Mouse (Mus musculus) MEL (cell line): ENCODE measurements around the gene Pyroxd2. TPM values are rescaled to one million over a fixed set of nuclear protein-coding genes. Genes with fewer than 3 reads are reported as not detected.

Source experiments
- DNase-seq: peaks from one replicate; pipeline ENCODE4 v3.0.0; 2011; ENCODE audit warnings: low read depth, low spot score
- H3K27ac ChIP-seq: 2 replicates; pipeline ENCODE4 v1.5.1; 2012; ENCODE audit warnings: low read depth, mild to moderate bottlenecking, control low read depth, low read length, moderate library complexity; ENCODE audit not compliant: control insufficient read depth
- H3K27me3 ChIP-seq, 2 experiments: fragments of 150-350 bp in 1 of 2; sonication (generic) in 1 of 2; 2 replicates each; pipeline ENCODE4 v1.6.1; 2012; ENCODE audit warnings: low read length in 2 of 2, mild to moderate bottlenecking in 2 of 2, improper control_type of control experiment in 1 of 2, moderate library complexity in 1 of 2; ENCODE audit not compliant: insufficient read depth in 2 of 2, control insufficient read depth in 1 of 2
- H3K36me3 ChIP-seq, 2 experiments: 2 replicates each; pipeline ENCODE4 v1.6.1; 2012 to 2014; ENCODE audit warnings: low read length in 2 of 2, improper control_type of control experiment in 1 of 2, inconsistent platforms in 1 of 2, mild to moderate bottlenecking in 1 of 2; ENCODE audit not compliant: insufficient read depth in 2 of 2, control insufficient read depth in 1 of 2
- H3K4me1 ChIP-seq, 2 experiments: fragments of 150-350 bp in 1 of 2; sonication (generic) in 1 of 2; 2 replicates each; pipeline ENCODE4 v1.6.1; 2012; ENCODE audit warnings: low read length in 2 of 2, improper control_type of control experiment in 1 of 2, mild to moderate bottlenecking in 1 of 2; ENCODE audit not compliant: insufficient read depth in 2 of 2, control insufficient read depth in 1 of 2
- H3K4me3 ChIP-seq, 2 experiments: fragments of 150-350 bp in 1 of 2; sonication (generic) in 1 of 2; 2 replicates each; pipeline ENCODE4 v1.5.1; 2012; ENCODE audit warnings: low read depth in 2 of 2, low read length in 2 of 2, mild to moderate bottlenecking in 2 of 2, moderate library complexity in 2 of 2, control low read depth in 1 of 2, improper control_type of control experiment in 1 of 2; ENCODE audit not compliant: control insufficient read depth in 1 of 2, insufficient read depth in 1 of 2
- H3K79me2 ChIP-seq: 2 replicates; pipeline ENCODE4 v1.6.1; 2012; ENCODE audit warnings: mild to moderate bottlenecking, low read length, moderate library complexity; ENCODE audit not compliant: control insufficient read depth, poor library complexity, insufficient read depth
- H3K9ac ChIP-seq: 2 replicates; pipeline ENCODE4 v1.6.1; 2012; ENCODE audit warnings: low read depth, mild to moderate bottlenecking, control low read depth, low read length, moderate library complexity; ENCODE audit not compliant: control insufficient read depth, poor library complexity, severe bottlenecking
- H3K9me3 ChIP-seq: fragments of 150-350 bp; sonication (generic); replicated peaks from 2 replicates; pipeline ENCODE4 v1.6.1; 2012; ENCODE audit warnings: mild to moderate bottlenecking, low read length, improper control_type of control experiment, moderate library complexity; ENCODE audit not compliant: insufficient read depth
- BHLHE40 ChIP-seq: IDR thresholded peaks from 2 replicates; pipeline ENCODE4 v1.6.1; 2012; ENCODE audit warnings: low read depth, mild to moderate bottlenecking, inconsistent platforms, low read length, improper control_type of control experiment, borderline replicate concordance
- CHD1 ChIP-seq: IDR thresholded peaks from 2 replicates; pipeline ENCODE4 v1.6.1; 2012; ENCODE audit warnings: low read depth, mild to moderate bottlenecking, inconsistent platforms, low read length, improper control_type of control experiment
- E2F4 ChIP-seq: IDR thresholded peaks from 2 replicates; pipeline ENCODE4 v1.6.1; 2011; ENCODE audit warnings: low read depth, low read length, improper control_type of control experiment, borderline replicate concordance
- ELF1 ChIP-seq: IDR thresholded peaks from 2 replicates; pipeline ENCODE4 v1.6.1; 2014; ENCODE audit warnings: low read depth, mild to moderate bottlenecking, inconsistent platforms, low read length, improper control_type of control experiment, moderate library complexity
- EP300 ChIP-seq, 2 experiments: IDR thresholded peaks; 2 replicates each; pipeline ENCODE4 v1.6.1; 2011; ENCODE audit warnings: improper control_type of control experiment in 2 of 2, low read length in 2 of 2, low read depth in 1 of 2, mild to moderate bottlenecking in 1 of 2
- ETS1 ChIP-seq: IDR thresholded peaks from 2 replicates; pipeline ENCODE4 v1.6.1; 2012; ENCODE audit warnings: low read depth, mild to moderate bottlenecking, inconsistent platforms, low read length, improper control_type of control experiment, moderate library complexity
- GABPA ChIP-seq: IDR thresholded peaks from 2 replicates; pipeline ENCODE4 v1.6.1; 2012; ENCODE audit warnings: low read depth, mild to moderate bottlenecking, inconsistent platforms, low read length, improper control_type of control experiment, moderate library complexity
- GATA1 ChIP-seq: IDR thresholded peaks from 2 replicates; pipeline ENCODE4 v1.6.1; 2011; ENCODE audit warnings: low read depth, low read length, improper control_type of control experiment
- HCFC1 ChIP-seq: IDR thresholded peaks from 2 replicates; pipeline ENCODE4 v1.6.1; 2012; ENCODE audit warnings: low read depth, mild to moderate bottlenecking, inconsistent platforms, low read length, improper control_type of control experiment, moderate library complexity
- JUND ChIP-seq: IDR thresholded peaks from 2 replicates; pipeline ENCODE4 v1.6.1; 2011; ENCODE audit warnings: low read depth, mild to moderate bottlenecking, improper control_type of control experiment, low read length
- KAT2A ChIP-seq: conservative IDR thresholded peaks from 2 replicates; pipeline ENCODE4 v1.6.1; 2012; ENCODE audit warnings: low read depth, low read length, improper control_type of control experiment, inconsistent platforms
- MAFK ChIP-seq: IDR thresholded peaks from 2 replicates; pipeline ENCODE4 v1.6.1; 2011; ENCODE audit warnings: low read depth, mild to moderate bottlenecking, low read length, improper control_type of control experiment, borderline replicate concordance
- MAX ChIP-seq: IDR thresholded peaks from 2 replicates; pipeline ENCODE4 v1.6.1; 2011; ENCODE audit warnings: low read length, improper control_type of control experiment
- MEF2A ChIP-seq: IDR thresholded peaks from 2 replicates; pipeline ENCODE4 v1.6.1; 2014; ENCODE audit warnings: low read depth, mild to moderate bottlenecking, inconsistent platforms, low read length, improper control_type of control experiment; ENCODE audit not compliant: poor library complexity, insufficient replicate concordance, severe bottlenecking; ENCODE audit errors: extremely low read depth
- MXI1 ChIP-seq: IDR thresholded peaks from 2 replicates; pipeline ENCODE4 v1.6.1; 2011; ENCODE audit warnings: mild to moderate bottlenecking, low read depth, low read length, improper control_type of control experiment
- MYB ChIP-seq: IDR thresholded peaks from 2 replicates; pipeline ENCODE4 v1.6.1; 2011; ENCODE audit warnings: mild to moderate bottlenecking, low read depth, low read length, improper control_type of control experiment
- MYC ChIP-seq: IDR thresholded peaks from 2 replicates; pipeline ENCODE4 v1.6.1; 2011; ENCODE audit warnings: low read depth, mild to moderate bottlenecking, low read length, improper control_type of control experiment, moderate library complexity
- NELFE ChIP-seq: IDR thresholded peaks from 2 replicates; pipeline ENCODE4 v1.6.1; 2011; ENCODE audit warnings: low read depth, low read length, improper control_type of control experiment
- POLR2A ChIP-seq, 2 experiments: IDR thresholded peaks; 2 replicates each; pipeline ENCODE4 v1.6.1; 2011 to 2012; ENCODE audit warnings: low read length in 2 of 2, mild to moderate bottlenecking in 2 of 2, control low read depth in 1 of 2, improper control_type of control experiment in 1 of 2, low read depth in 1 of 2, moderate library complexity in 1 of 2; ENCODE audit not compliant: control insufficient read depth in 1 of 2, insufficient read depth in 1 of 2, poor library complexity in 1 of 2
- POLR2AphosphoS2 ChIP-seq: IDR thresholded peaks from 2 replicates; pipeline ENCODE4 v1.6.1; 2011; ENCODE audit warnings: low read length, improper control_type of control experiment
- POLR2AphosphoS5 ChIP-seq: IDR thresholded peaks from 2 replicates; pipeline ENCODE4 v1.6.1; 2012; ENCODE audit warnings: low read depth, borderline replicate concordance, mild to moderate bottlenecking, inconsistent platforms, low read length, moderate library complexity, mixed read lengths
- RCOR1 ChIP-seq: IDR thresholded peaks from 2 replicates; pipeline ENCODE4 v1.6.1; 2012; ENCODE audit warnings: low read depth, mild to moderate bottlenecking, inconsistent platforms, low read length, improper control_type of control experiment
- SIN3A ChIP-seq: IDR thresholded peaks from 2 replicates; pipeline ENCODE4 v1.6.1; 2012; ENCODE audit warnings: low read length, improper control_type of control experiment, inconsistent platforms
- SMC3 ChIP-seq: IDR thresholded peaks from 2 replicates; pipeline ENCODE4 v1.6.1; 2011; ENCODE audit warnings: low read depth, low read length, improper control_type of control experiment
- TAL1 ChIP-seq: IDR thresholded peaks from 2 replicates; pipeline ENCODE4 v1.6.1; 2012; ENCODE audit warnings: mild to moderate bottlenecking, inconsistent platforms, low read length, moderate library complexity, mixed read lengths
- TBP ChIP-seq: IDR thresholded peaks from 2 replicates; pipeline ENCODE4 v1.8.0; 2011; ENCODE audit warnings: low read depth, low read length, improper control_type of control experiment
- TCF12 ChIP-seq: IDR thresholded peaks from 2 replicates; pipeline ENCODE4 v1.6.1; 2014; ENCODE audit warnings: low read depth, mild to moderate bottlenecking, inconsistent platforms, low read length, improper control_type of control experiment, moderate library complexity
- UBTF ChIP-seq: IDR thresholded peaks from 2 replicates; pipeline ENCODE4 v1.6.1; 2012; ENCODE audit warnings: low read depth, mild to moderate bottlenecking, inconsistent platforms, low read length, improper control_type of control experiment, moderate library complexity, borderline replicate concordance; ENCODE audit not compliant: insufficient read depth
- USF2 ChIP-seq, 2 experiments: IDR thresholded peaks; 2 replicates each; pipeline ENCODE4 v1.6.1; 2011 to 2012; ENCODE audit warnings: improper control_type of control experiment in 2 of 2, low read length in 2 of 2, borderline replicate concordance in 1 of 2, inconsistent platforms in 1 of 2, low read depth in 1 of 2, mild to moderate bottlenecking in 1 of 2; ENCODE audit not compliant: insufficient read depth in 1 of 2
- ZC3H11A ChIP-seq: IDR thresholded peaks from 2 replicates; pipeline ENCODE4 v1.6.1; 2012; ENCODE audit warnings: low read depth, mild to moderate bottlenecking, inconsistent platforms, low read length, improper control_type of control experiment
- ZKSCAN1 ChIP-seq: IDR thresholded peaks from 2 replicates; pipeline ENCODE4 v1.6.1; 2012; ENCODE audit warnings: low read depth, mild to moderate bottlenecking, inconsistent platforms, low read length, improper control_type of control experiment, moderate library complexity
- ZMIZ1 ChIP-seq: IDR thresholded peaks from 2 replicates; pipeline ENCODE4 v1.6.1; 2012; ENCODE audit warnings: low read depth, mild to moderate bottlenecking, inconsistent platforms, low read length, improper control_type of control experiment, moderate library complexity
- ZNF384 ChIP-seq: IDR thresholded peaks from 2 replicates; pipeline ENCODE4 v1.6.1; 2012; ENCODE audit warnings: low read depth, mild to moderate bottlenecking, inconsistent platforms, low read length, improper control_type of control experiment
- polyA plus RNA-seq, 2 experiments: library from polyadenylated mRNA; stranded (reverse) in 1 of 2; unstranded in 1 of 2; fragments of >175 nt in 1 of 2; fragments of >200 nt in 1 of 2; gene quantifications; 2 replicates each; pipeline versions ENCODE4 v1.2.1 to v1.2.4; 2012; ENCODE audit warnings: low replicate concordance in 2 of 2, low read depth in 1 of 2; ENCODE audit not compliant: insufficient read length in 2 of 2, insufficient read depth in 1 of 2, missing spikeins in 1 of 2
- total RNA-seq: library from RNA; depleted of rRNA; stranded (reverse); fragments of 300-350 nt; gene quantifications from 2 replicates; pipeline ENCODE4 v1.2.3, GENCODE M21; 2012

The Pyroxd2 gene
- total and polyA plus RNA-seq, 3 experiments = 4.1 to 17.0 TPM; not detected in 1

GRCm38 (mm10) chr19:42745084-42745868 is 7.3 kb downstream of the Pyroxd2 start:
- Histone ChIP-seq H3K4me1 (peaks cover 15 to 41% of the 10 kb centered on the region in 2 experiments), H3K4me3 (peak overlapping the region; percentile 30 to 50), H3K79me2 (no peaks in the 10 kb centered on the region), H3K9ac (peak overlapping the region; percentile 60), H3K9me3 (no peaks in the 10 kb centered on the region)
- TF ChIP-seq ELF1 = 0 out of 2 replicates have a peak, but pooled peaks have one; percentile 20
- peak; percentile 95 for TF ChIP-seq ETS1
- no peak for TF ChIP-seq ZC3H11A
- TF ChIP-seq SMC3 = no peak
- TF ChIP-seq JUND = peak; percentile 100
- TF ChIP-seq POLR2AphosphoS2 = no peak
- no peak for TF ChIP-seq USF2 (IDR thresholded peaks at IDR 0.05; ENCODE audit: borderline replicate concordance in 1 of 2, insufficient read depth in 1 of 2, low read depth in 1 of 2, low read length in 2 of 2)
- no peak for TF ChIP-seq E2F4
- TF ChIP-seq TAL1 = peak; percentile 94
- 0 out of 2 replicates have a peak, but pooled peaks have one; percentile 62 for TF ChIP-seq MYC
- peak; percentile 99 for TF ChIP-seq TCF12
- TF ChIP-seq ZKSCAN1 = no peak
- no peak for TF ChIP-seq UBTF
- TF ChIP-seq TBP = peak; percentile 55; the same call in 1 of the 2 replicates
- TF ChIP-seq ZMIZ1 = 0 out of 2 replicates have a peak, but pooled peaks have one; percentile 7
- no peak for TF ChIP-seq POLR2A (IDR thresholded peaks at IDR 0.05; ENCODE audit: control insufficient read depth in 1 of 2, insufficient read depth in 1 of 2, low read depth in 1 of 2, low read length in 2 of 2, poor library complexity in 1 of 2)
- TF ChIP-seq EP300 (IDR thresholded peaks at IDR 0.05; ENCODE audit: low read depth in 1 of 2, low read length in 2 of 2) = peak; percentile 98
- TF ChIP-seq NELFE = peak; percentile 36; the same call in 1 of the 2 replicates
- no peak; the same call in 1 of the 2 replicates for TF ChIP-seq MAFK
- TF ChIP-seq POLR2AphosphoS5 = no peak
- peak; percentile 95 for TF ChIP-seq RCOR1
- TF ChIP-seq GATA1 = peak; percentile 97
- no peak for TF ChIP-seq MAX
- 0 out of 2 replicates have a peak, but pooled peaks have one; percentile 16 for TF ChIP-seq HCFC1
- TF ChIP-seq MXI1 = 0 out of 2 replicates have a peak, but pooled peaks have one; percentile 43
- peak; percentile 50; the same call in 1 of the 2 replicates for TF ChIP-seq BHLHE40
- TF ChIP-seq MYB = peak; percentile 72
- peak; percentile 82 for TF ChIP-seq ZNF384
- peak; percentile 59; the same call in 1 of the 2 replicates for TF ChIP-seq MEF2A
- peak; percentile 96 for TF ChIP-seq CHD1
- peak; percentile 66 for TF ChIP-seq SIN3A
- no peak for TF ChIP-seq GABPA
- TF ChIP-seq KAT2A = no peak
- TF ChIP-seq, all 39 proteins: peak for 20
- Histone ChIP-seq H3K36me3 (peaks cover 0 to 31% of the 10 kb centered on the region in 2 experiments; a peak in 2 of 4 replicates), H3K27ac (peak overlapping the region; percentile 78), H3K27me3 (no peaks in the 10 kb centered on the region)
- peak; percentile 93 for DNase-seq
